Mouse (Mus musculus): Measurements from ENCODE around the gene Lig3.
A peak's percentile ranks its signal among the peaks of the same experiment; 100 is the strongest.

GRCm38 (mm10) chr11:82846079-82846436 lies 65.2 kb downstream of the Lig3 start:
- TF ChIP-seq CTCF (IDR thresholded peaks at IDR 0.05; ENCODE audit: low read depth) (no peak), EP300 (IDR thresholded peaks at IDR 0.05; ENCODE audit: low read depth) (peak; percentile 90)

All from liver, embryonic 14.5 days (tissue).